Mouse (Mus musculus) heart, postnatal 25 days (tissue): Measurements from ENCODE around the gene Ptprk. TPM values are rescaled to one million over a fixed set of nuclear protein-coding genes. Genes with fewer than 3 reads are reported as not detected.

Experiments used
- DNase-seq: peaks from one replicate; pipeline ENCODE4 v3.0.0; 2022; ENCODE audit warnings: low spot score
- intact Hi-C: fragments of 180-260 bp; cut with DNase I; formaldehyde crosslinking; loops from one replicate; pipeline ENCODE4 v1.15.1; 2025
- microRNA-seq: library from miRNA; unstranded; fragments of <30 nt; microRNA quantifications from one replicate; pipeline ENCODE4 v1.2.0, GENCODE M21; 2022
- total RNA-seq, 2 experiments: library from RNA; stranded (reverse); gene quantifications; 2 replicates each; pipeline ENCODE4 v1.2.3; 2021

Ptprk gene
- total RNA-seq, 2 experiments from 2014 or later: 25.2 to 27.0 TPM

DNA sequence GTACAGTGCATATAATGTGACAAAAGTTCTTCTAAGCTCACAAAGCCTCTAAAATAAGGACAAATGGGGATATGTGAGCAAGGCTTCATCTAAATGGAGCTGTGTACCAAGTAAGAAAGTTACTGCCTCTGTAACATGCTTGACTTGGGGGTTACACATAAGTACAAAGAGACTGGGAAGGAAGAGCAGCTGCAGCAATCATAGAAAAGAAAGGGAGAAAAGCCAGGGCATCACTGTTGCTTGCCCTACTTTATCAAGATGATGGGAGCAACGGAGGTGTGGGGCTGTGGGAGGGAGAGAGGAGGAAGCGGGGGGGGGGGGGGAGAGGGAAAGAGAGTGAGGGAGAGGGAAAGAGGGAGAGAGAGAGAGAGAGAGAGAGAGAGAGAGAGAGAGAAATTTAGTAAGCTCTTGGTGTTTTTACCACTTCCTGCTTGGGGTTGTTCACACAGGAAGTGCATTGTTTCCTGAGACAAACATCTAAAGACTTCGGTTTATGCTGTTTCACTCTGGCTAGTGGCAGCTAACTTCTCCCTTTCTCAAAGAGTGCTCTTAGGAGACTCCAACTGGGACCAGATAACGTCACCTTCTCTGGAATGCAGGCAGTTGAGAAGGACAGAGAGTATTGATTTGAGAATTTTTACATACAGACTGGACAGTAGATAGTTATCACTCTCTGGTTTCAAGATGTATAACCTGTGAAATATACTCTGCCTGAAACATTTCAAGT lies 519.1 kb downstream of the Ptprk start:
- DNase-seq: no peak
- intact Hi-C loops: no loop called here

DNA sequence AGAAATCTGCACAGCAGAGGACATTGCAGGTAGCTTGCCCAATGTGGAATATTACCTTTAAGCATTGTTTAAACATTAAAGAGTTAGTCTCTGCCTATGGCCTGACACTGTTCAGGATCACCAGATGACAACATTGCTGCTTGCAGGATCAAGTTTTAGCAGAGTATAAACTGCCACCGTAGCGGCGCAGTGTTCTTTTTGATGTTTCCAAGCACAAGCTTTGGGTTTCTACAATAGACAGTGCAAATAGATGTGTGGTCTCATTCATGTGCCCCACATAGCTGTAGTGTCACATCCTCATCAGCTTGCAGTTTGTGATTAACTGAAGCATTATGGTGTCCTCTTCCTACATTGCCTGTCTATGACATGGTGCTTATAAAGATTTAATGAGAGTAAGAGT lies 522.3 kb downstream of the Ptprk start:
- intact Hi-C loops: no loop called here
- DNase-seq: no peak

DNA sequence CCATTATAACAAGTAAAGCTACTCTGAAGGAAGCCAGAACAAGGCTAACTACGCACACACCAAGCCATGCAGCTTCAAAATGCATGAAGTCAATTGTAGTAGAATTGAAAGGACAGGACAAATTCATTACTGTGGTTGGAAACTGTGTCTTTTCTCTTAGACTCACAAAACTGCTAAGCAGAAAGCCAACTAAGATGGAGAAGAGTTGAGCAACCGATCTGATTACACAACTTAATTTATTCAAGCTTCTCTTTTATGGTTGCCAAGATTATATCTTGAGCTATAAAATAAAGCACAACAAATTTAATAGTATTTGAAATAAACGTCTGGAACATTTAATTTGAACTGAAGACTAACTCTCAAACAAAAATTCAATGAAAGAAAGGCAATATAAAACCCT lies 534.5 kb downstream of the Ptprk start:
- intact Hi-C loops: no loop called here
- no peak for DNase-seq

DNA sequence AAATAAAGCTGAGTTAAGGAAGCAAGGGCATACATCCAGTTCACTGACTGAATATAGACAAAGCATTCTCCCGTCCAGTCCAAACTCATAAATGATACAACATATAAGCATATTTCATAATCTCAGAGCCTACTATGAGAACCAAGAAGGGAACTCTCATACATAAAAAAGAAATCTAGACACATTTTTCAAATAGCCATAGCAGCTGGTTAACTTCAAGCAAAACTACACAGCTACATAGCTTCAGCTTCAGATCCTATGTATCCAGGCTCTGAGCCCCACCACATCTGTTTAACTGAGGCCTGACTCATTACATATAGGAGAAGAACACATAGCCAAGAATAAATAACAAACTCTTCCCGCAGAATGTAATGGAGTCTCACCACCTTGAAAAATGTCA lies 539.8 kb downstream of the Ptprk start:
- intact Hi-C loops: no loop called here
- no peak for DNase-seq

DNA sequence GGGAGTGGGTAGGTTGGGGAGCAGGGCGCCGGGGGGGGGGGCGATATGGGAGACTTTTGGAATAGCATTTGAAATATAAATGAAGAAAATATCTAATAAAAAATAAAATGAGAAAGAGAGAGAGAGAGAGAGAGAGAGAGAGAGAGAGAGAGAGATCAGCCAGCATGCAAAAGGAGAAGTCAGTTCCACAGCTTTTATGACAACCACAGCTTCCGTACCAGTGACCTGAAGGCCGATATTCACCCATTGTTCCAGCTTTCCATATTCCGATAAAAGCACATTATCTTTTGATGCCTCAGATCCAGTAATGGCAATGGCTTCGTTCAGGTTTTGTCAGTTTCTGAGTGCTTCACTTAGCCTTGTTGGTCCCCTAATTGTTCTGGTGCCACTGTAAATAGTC lies 542.6 kb downstream of the Ptprk start:
- no peak for DNase-seq
- intact Hi-C loops: no loop called here

DNA sequence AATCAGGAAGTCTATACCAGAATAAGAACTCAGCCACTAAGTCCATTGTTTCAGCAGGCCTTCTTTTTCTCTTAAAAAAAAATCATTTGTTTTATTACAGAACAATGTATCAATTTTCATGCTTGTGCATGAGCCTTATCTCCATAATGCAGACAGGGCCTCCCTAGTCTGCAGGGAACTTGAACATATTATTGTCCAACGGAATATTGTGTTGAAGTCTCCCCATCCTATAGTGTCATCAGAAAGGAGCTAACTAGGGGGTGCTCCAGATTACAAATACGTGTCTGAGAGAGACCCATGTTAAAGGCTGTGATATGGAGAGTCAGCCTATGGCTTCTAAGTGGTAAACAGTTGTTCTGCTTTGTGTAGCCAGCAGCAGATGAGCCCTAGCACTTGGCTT lies 543.4 kb downstream of the Ptprk start:
- intact Hi-C loops: no loop called here
- no peak for DNase-seq

DNA sequence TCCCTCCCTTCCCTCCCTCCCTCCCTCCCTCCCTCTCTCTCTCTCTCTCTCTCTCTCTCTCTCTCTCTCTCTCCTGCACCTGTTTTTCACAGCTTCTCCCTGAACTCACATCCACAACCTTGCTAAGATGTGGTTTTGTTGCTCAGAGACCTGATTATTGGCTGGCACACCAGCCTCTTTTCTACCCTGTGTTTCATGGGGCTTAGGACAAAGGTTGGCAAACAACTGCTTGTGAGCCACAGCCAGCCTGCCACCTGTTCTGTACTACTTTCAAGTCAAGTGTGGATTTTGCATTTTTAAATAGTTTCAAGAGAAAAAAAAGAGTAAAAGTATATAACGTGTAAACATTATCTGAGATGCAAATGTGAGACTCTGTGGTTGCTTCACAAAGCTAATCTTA lies 544.8 kb downstream of the Ptprk start:
- intact Hi-C loops: no loop called here
- no peak for DNase-seq

DNA sequence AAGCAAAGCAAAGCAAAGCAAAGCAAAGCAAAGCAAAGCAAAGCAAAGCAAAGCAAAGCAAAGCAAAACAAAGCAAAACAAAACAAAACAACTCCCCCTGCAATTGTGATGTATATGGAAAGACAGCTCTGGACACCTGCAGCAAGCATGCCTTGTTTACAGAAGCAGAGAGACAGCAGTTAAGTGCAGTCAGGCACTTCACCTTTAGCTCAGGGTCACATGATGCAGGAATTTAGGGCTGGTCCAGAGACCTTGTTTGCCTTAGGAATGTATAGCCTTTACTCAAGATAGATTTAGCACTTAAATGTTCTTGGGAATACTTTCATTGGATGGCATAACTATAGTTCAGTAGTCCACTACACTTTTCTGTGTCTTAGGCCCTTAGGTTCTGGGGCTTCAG lies 561.5 kb downstream of the Ptprk start:
- intact Hi-C loops: no loop called here

DNA sequence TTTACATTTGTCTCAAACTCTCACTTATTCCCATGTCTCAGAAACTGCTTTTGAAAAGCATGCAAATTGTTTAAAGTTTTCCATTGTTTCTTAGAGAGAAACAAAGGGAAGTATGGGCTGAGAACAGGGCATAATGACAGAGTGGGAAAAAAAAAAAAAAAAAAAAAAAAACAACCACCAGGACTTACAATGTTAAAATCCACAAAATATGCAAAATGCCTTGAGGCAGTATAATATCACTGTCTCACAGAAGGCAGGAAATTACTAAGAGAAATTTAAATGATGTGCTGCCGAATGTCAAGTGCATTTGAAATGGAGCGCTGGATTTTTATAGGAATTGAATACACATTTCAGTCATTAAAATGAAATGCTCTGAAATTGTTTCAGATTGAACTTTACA lies 567.3 kb downstream of the Ptprk start:
- intact Hi-C loops: no loop called here

More for the DNA sequence above, 561.5 kb downstream of the Ptprk start:
- DNase-seq: no peak

More for the DNA sequence above, 567.3 kb downstream of the Ptprk start:
- no peak for DNase-seq

Small RNA genes lying within 50 kb of the gene (microRNA-seq; reads per million reads assigned to microRNA genes)
- not detected for gene Gm22370
